Mouse (Mus musculus) CD4-positive helper T cell, adult 2 months (primary cell): ENCODE measurements around the gene Olfr592.
"Not testable (repeated sequence)": the region's sequence is repeated elsewhere in the genome, so short reads cannot be mapped to it uniquely, and the experiment has no call there.

Source experiments
- DNase-seq: peaks from one replicate; pipeline ENCODE4 v3.0.0-alpha.2; 2012; ENCODE audit warnings: low read depth, missing footprints, low spot score

The Olfr592 gene

GRCm38 (mm10) chr7:103184503-103184902 lies at the start of gene Olfr592:
Gene Olfr592, plus strand, starts transcription at chr7:103184803.
- DNase-seq, result not testable (repeated sequence)

GRCm38 (mm10) chr7:103140579-103140978 lies 44.0 kb upstream of the Olfr592 start, which contains the start of gene Olfr588-ps1:
Gene Olfr588-ps1, plus strand, starts transcription at chr7:103140879.
- no peak for DNase-seq

GRCm38 (mm10) chr7:103156256-103156655 lies 28.3 kb upstream of the Olfr592 start, which contains the start of gene Olfr589:
Gene Olfr589, minus strand, starts transcription at chr7:103156356.
- no peak for DNase-seq

GRCm38 (mm10) chr7:103169697-103170096 lies 14.9 kb upstream of the Olfr592 start:
- no peak for DNase-seq

GRCm38 (mm10) chr7:103178240-103178639 lies 6.4 kb upstream of the Olfr592 start, which contains the start of gene Olfr591:
Gene Olfr591, minus strand, starts transcription at chr7:103178340.
- no peak for DNase-seq

- no peak for DNase-seq
Measured at GRCm38 (mm10) chr7:103211562-103211961, 27.0 kb downstream of the Olfr592 start, which contains the start of gene Olfr593. Gene Olfr593, plus strand, starts transcription at chr7:103211862.

- not testable (repeated sequence) for DNase-seq
Measured at GRCm38 (mm10) chr7:103212050-103212449, 27.4 kb downstream of the Olfr592 start.

GRCm38 (mm10) chr7:103216696-103217095 lies 32.1 kb downstream of the Olfr592 start, which contains the start of gene Olfr594:
Gene Olfr594, plus strand, starts transcription at chr7:103216996.
- DNase-seq, result no peak
